Mouse (Mus musculus) liver, postnatal 0 days (tissue): Measurements from ENCODE around the gene F12.

Experiments used
- CTCF ChIP-seq: sonication (generic); IDR thresholded peaks from 2 replicates; pipeline ENCODE4 v1.5.1; 2016; ENCODE audit warnings: antibody characterized with exemption, low read depth
- EP300 ChIP-seq: IDR thresholded peaks from 2 replicates; pipeline ENCODE4 v1.6.1; 2016; ENCODE audit warnings: antibody characterized with exemption, low read depth, mild to moderate bottlenecking

DNA sequence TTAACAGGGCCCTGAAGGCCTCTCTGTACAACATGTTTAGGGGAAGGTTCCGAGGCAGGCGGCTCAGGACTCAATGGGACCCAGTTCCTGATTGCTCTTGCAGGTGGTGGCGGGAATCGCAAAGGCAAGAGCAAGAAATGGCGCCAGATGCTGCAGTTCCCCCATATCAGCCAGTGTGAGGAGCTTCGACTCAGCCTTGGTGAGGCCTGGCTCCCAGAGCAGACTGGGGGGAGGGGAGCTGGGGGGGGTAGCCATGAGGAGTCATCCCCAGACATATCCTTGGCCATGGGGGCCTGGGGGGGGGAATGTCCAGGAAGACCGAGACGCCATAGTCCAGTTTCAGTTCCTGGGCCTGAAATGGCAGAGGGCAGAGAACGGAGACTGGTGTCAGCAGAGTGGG lies 22.6 kb upstream of the F12 start:
- TF ChIP-seq CTCF: no peak
- TF ChIP-seq EP300: no peak
